Mouse (Mus musculus) liver, postnatal 0 days (tissue): Measurements from ENCODE around the gene Zdhhc19. TPM values are rescaled to one million over a fixed set of nuclear protein-coding genes. Genes with fewer than 3 reads are reported as not detected.

Source experiments
- ATAC-seq: fragments of 200-750 bp; cut with Nextera tagmentation; 2 replicates; pipeline ENCODE4 v1.8.0; 2017; ENCODE audit warnings: mild to moderate bottlenecking, moderate library complexity
- DNase-seq: peaks from one replicate; pipeline ENCODE4 v3.0.0-alpha.2; 2016
- H3K27ac ChIP-seq: fragments of 300-500 bp; sonication (generic); 2 replicates; pipeline ENCODE4 v1.5.1; 2014; ENCODE audit warnings: antibody characterized with exemption, moderate library complexity, mild to moderate bottlenecking, low read depth
- H3K27me3 ChIP-seq: fragments of 300-500 bp; sonication (generic); 2 replicates; pipeline ENCODE4 v1.6.1; 2014; ENCODE audit warnings: low read length, control low read depth, mixed read lengths; ENCODE audit not compliant: insufficient read depth
- H3K36me3 ChIP-seq: fragments of 300-500 bp; sonication (generic); replicated peaks from 2 replicates; pipeline ENCODE4 v1.6.1; 2014; ENCODE audit warnings: mild to moderate bottlenecking, control low read depth, low read length, moderate library complexity, mixed read lengths; ENCODE audit not compliant: insufficient read depth
- H3K4me1 ChIP-seq: fragments of 300-500 bp; sonication (generic); 2 replicates; pipeline ENCODE4 v1.6.1; 2014; ENCODE audit warnings: antibody characterized with exemption, mild to moderate bottlenecking, control low read depth; ENCODE audit not compliant: insufficient read depth
- H3K4me2 ChIP-seq: fragments of 300-500 bp; sonication (generic); 2 replicates; pipeline ENCODE4 v1.6.1; 2014; ENCODE audit warnings: low read depth, mild to moderate bottlenecking, low read length, moderate library complexity, mixed read lengths
- H3K4me3 ChIP-seq: fragments of 300-500 bp; sonication (generic); 2 replicates; pipeline ENCODE4 v1.5.1; 2014; ENCODE audit warnings: low read depth, low read length
- H3K9ac ChIP-seq: fragments of 300-500 bp; sonication (generic); replicated peaks from 2 replicates; pipeline ENCODE4 v1.6.1; 2014; ENCODE audit warnings: mild to moderate bottlenecking, moderate library complexity
- H3K9me3 ChIP-seq: fragments of 300-500 bp; sonication (generic); 2 replicates; pipeline ENCODE4 v1.6.1; 2016; ENCODE audit warnings: mild to moderate bottlenecking, control low read depth, low read length, mixed read lengths
- CTCF ChIP-seq: sonication (generic); IDR thresholded peaks from 2 replicates; pipeline ENCODE4 v1.5.1; 2016; ENCODE audit warnings: antibody characterized with exemption, low read depth
- EP300 ChIP-seq: IDR thresholded peaks from 2 replicates; pipeline ENCODE4 v1.6.1; 2016; ENCODE audit warnings: antibody characterized with exemption, low read depth, mild to moderate bottlenecking
- WGBS: fragments of 180-500 bp; shearing (Covaris S2); extraction: QIAGEN DNeasy Blood & Tissue Kit; methylation state at CpG from one replicate; pipeline ENCODE4 v1.1.7; 2014; ENCODE audit not compliant: insufficient replicate concordance; 5-methylcytosine and 5-hydroxymethylcytosine counted together
- polyA plus RNA-seq: library from polyadenylated mRNA; unstranded; fragments of >200 nt; fragmentation: Nextera tagmentation; extraction: Ambion mirVana; gene quantifications from 2 replicates; pipeline ENCODE4 v1.2.1, GENCODE M21; 2015

Zdhhc19 gene
- polyA plus RNA-seq, 1 experiment from 2014 or later: not detected

- Histone ChIP-seq H3K4me2 (no peak overlapping the region), H3K9ac (no peak overlapping the region), H3K9me3 (0 out of 2 replicates have a peak, but pooled peaks cover 2% of the 10 kb centered on the region), H3K27ac (no peak overlapping the region), H3K4me3 (peak overlapping the region; percentile 27), H3K27me3 (no peaks in the 10 kb centered on the region), H3K36me3 (no peaks in the 10 kb centered on the region), H3K4me1 (peaks cover 21% of the 10 kb centered on the region)
- 0 out of 2 replicates have a peak, but pooled peaks have one; percentile 22 for ATAC-seq
- WGBS: 38% methylated on average over 4 of the region's 4 CpGs
- TF ChIP-seq CTCF (no peak), EP300 (no peak)
- no peak for DNase-seq
Observed at GRCm38 (mm10) chr16:32550084-32550483, 54.0 kb downstream of the Zdhhc19 start.

- Histone ChIP-seq H3K27ac (no peak overlapping the region), H3K4me1 (peaks cover 21% of the 10 kb centered on the region), H3K27me3 (no peaks in the 10 kb centered on the region), H3K9ac (no peak overlapping the region), H3K4me3 (peak overlapping the region; percentile 27), H3K9me3 (0 out of 2 replicates have a peak, but pooled peaks cover 2% of the 10 kb centered on the region), H3K4me2 (peak overlapping the region; percentile 15; the same call in 1 of the 2 replicates), H3K36me3 (no peaks in the 10 kb centered on the region)
- DNase-seq (no peak), ATAC-seq (no peak)
- no peak for TF ChIP-seq CTCF
- TF ChIP-seq EP300: no peak
- WGBS: 60% methylated on average over 5 of the region's 5 CpGs
Observed at GRCm38 (mm10) chr16:32550487-32550886, 54.4 kb downstream of the Zdhhc19 start.

GRCm38 (mm10) chr16:32551346-32551747 is 55.3 kb downstream of the Zdhhc19 start:
- Histone ChIP-seq H3K27ac (no peak overlapping the region), H3K27me3 (no peaks in the 10 kb centered on the region), H3K4me2 (peak overlapping the region; percentile 2), H3K4me3 (peak overlapping the region; percentile 1), H3K4me1 (peaks cover 26% of the 10 kb centered on the region), H3K9ac (no peak overlapping the region), H3K9me3 (0 out of 2 replicates have a peak, but pooled peaks cover 2% of the 10 kb centered on the region), H3K36me3 (no peaks in the 10 kb centered on the region)
- DNase-seq: no peak
- 41% methylated on average over 2 of the region's 2 CpGs for WGBS
- TF ChIP-seq EP300: no peak
- TF ChIP-seq CTCF: no peak
- ATAC-seq: peak; percentile 43; the same call in 1 of the 2 replicates

GRCm38 (mm10) chr16:32555588-32555987 is 59.5 kb downstream of the Zdhhc19 start:
- Histone ChIP-seq H3K4me1 (peaks cover 9% of the 10 kb centered on the region), H3K27me3 (no peaks in the 10 kb centered on the region), H3K9me3 (0 out of 2 replicates have a peak, but pooled peaks cover 2% of the 10 kb centered on the region), H3K27ac (no peak overlapping the region), H3K4me2 (no peak overlapping the region), H3K36me3 (no peaks in the 10 kb centered on the region), H3K9ac (no peak overlapping the region), H3K4me3 (no peak overlapping the region)
- 34% methylated on average over 3 of the region's 3 CpGs for WGBS
- peak; percentile 89 for ATAC-seq
- TF ChIP-seq CTCF: no peak
- TF ChIP-seq EP300: peak; percentile 31; the same call in 1 of the 2 replicates
- DNase-seq: peak; percentile 50

GRCm38 (mm10) chr16:32559493-32559892 is 63.4 kb downstream of the Zdhhc19 start:
- peaks cover 8% of the 10 kb centered on the region; the same call in 1 of the 2 replicates for H3K4me1 ChIP-seq
- H3K36me3 ChIP-seq: no peaks in the 10 kb centered on the region
- 81% methylated on average over 4 of the region's 4 CpGs for WGBS
- no peak for TF ChIP-seq CTCF
- no peak for TF ChIP-seq EP300
- no peak for ATAC-seq
- H3K27ac ChIP-seq: no peak overlapping the region
- H3K9me3 ChIP-seq: no peaks in the 10 kb centered on the region
- H3K27me3 ChIP-seq: no peaks in the 10 kb centered on the region
- no peak for DNase-seq
- H3K4me3 ChIP-seq: no peak overlapping the region
- no peak overlapping the region for H3K9ac ChIP-seq
- no peak overlapping the region for H3K4me2 ChIP-seq

- Histone ChIP-seq H3K4me2 (no peak overlapping the region), H3K9me3 (no peaks in the 10 kb centered on the region), H3K4me1 (peaks cover 9% of the 10 kb centered on the region; the same call in 1 of the 2 replicates), H3K27ac (no peak overlapping the region), H3K9ac (no peak overlapping the region), H3K4me3 (no peak overlapping the region), H3K27me3 (no peaks in the 10 kb centered on the region), H3K36me3 (no peaks in the 10 kb centered on the region)
- TF ChIP-seq CTCF (no peak), EP300 (no peak)
- 64% methylated on average over 5 of the region's 5 CpGs for WGBS
- DNase-seq (no peak), ATAC-seq (no peak)
Observed at GRCm38 (mm10) chr16:32563056-32563793, 67.2 kb downstream of the Zdhhc19 start.
